Mouse (Mus musculus) intestine, embryonic 16.5 days (tissue): ENCODE results near the gene Stag1. TPM values are rescaled to one million over a fixed set of nuclear protein-coding genes. Genes with fewer than 3 reads are reported as not detected.

Experiments
- ATAC-seq: fragments of 200-750 bp; cut with Nextera tagmentation; 2 replicates; pipeline ENCODE4 v1.8.0; 2017; ENCODE audit warnings: moderate TSS enrichment, moderate library complexity
- H3K27ac ChIP-seq: fragments of 300-500 bp; sonication (generic); 2 replicates; pipeline ENCODE4 v1.5.1; 2014; ENCODE audit warnings: mild to moderate bottlenecking, low read length
- H3K27me3 ChIP-seq: fragments of 300-500 bp; sonication (generic); replicated peaks from 2 replicates; pipeline ENCODE4 v1.6.1; 2014; ENCODE audit warnings: low read length, control low read depth, mixed read lengths; ENCODE audit not compliant: control insufficient read depth, insufficient read depth
- H3K36me3 ChIP-seq: fragments of 300-500 bp; sonication (generic); 2 replicates; pipeline ENCODE4 v1.6.1; 2014; ENCODE audit warnings: low read length, control low read depth; ENCODE audit not compliant: control insufficient read depth, insufficient read depth
- H3K4me1 ChIP-seq: fragments of 300-500 bp; sonication (generic); 2 replicates; pipeline ENCODE4 v1.6.1; 2014; ENCODE audit warnings: low read length, control low read depth, mixed read lengths; ENCODE audit not compliant: control insufficient read depth, insufficient read depth
- H3K4me2 ChIP-seq: fragments of 300-500 bp; sonication (generic); 2 replicates; pipeline ENCODE4 v1.6.1; 2014; ENCODE audit warnings: low read depth, low read length, control low read depth
- H3K4me3 ChIP-seq: fragments of 300-500 bp; sonication (generic); 2 replicates; pipeline ENCODE4 v1.5.1; 2014; ENCODE audit warnings: mild to moderate bottlenecking, low read length
- H3K9ac ChIP-seq: fragments of 300-500 bp; sonication (generic); 2 replicates; pipeline ENCODE4 v1.6.1; 2014; ENCODE audit warnings: low read depth, low read length
- H3K9me3 ChIP-seq: fragments of 300-500 bp; sonication (generic); 2 replicates; pipeline ENCODE4 v1.6.1; 2016; ENCODE audit warnings: low read length, control low read depth; ENCODE audit not compliant: control insufficient read depth
- WGBS: fragments of 180-500 bp; shearing (Covaris S2); extraction: QIAGEN DNeasy Blood & Tissue Kit; methylation state at CpG from one replicate; pipeline ENCODE4 v1.1.7; 2014; 5-methylcytosine and 5-hydroxymethylcytosine counted together
- polyA plus RNA-seq: library from polyadenylated mRNA; unstranded; fragments of >200 nt; fragmentation: Nextera tagmentation; extraction: Ambion mirVana; gene quantifications from 2 replicates; pipeline ENCODE4 v1.2.1, GENCODE M21; 2015

Stag1 gene
- polyA plus RNA-seq, 1 experiment from 2014 or later, result 29.4 TPM

DNA sequence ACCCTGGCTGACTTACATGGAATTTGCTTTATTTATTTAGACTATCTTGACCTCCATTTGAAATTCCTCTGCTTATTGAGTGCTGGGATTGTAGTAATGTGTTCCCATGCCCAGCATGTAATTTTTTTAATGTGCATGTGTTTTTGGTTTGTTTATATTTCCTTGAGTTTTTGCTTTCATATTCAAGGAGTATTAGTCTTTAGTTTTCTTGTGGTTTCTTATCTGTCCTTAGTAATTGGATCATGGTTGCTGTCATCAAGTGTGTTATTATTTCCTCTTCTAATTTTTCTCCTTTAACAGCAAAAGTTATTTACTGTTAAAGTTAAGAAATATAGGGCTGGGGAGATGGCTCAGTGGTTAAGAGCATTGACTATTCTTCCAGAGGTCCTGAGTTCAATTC is 63.0 kb downstream of the Stag1 start:
- no peaks in the 10 kb centered on the region for H3K36me3 ChIP-seq
- no peak overlapping the region for H3K9ac ChIP-seq
- H3K27ac ChIP-seq, result no peak overlapping the region
- H3K4me3 ChIP-seq, result no peak overlapping the region
- H3K27me3 ChIP-seq, result no peaks in the 10 kb centered on the region
- H3K9me3 ChIP-seq, result no peaks in the 10 kb centered on the region
- H3K4me2 ChIP-seq, result no peak overlapping the region
- ATAC-seq, result no peak
- H3K4me1 ChIP-seq, result no peaks in the 10 kb centered on the region; the same call in 1 of the 2 replicates

DNA sequence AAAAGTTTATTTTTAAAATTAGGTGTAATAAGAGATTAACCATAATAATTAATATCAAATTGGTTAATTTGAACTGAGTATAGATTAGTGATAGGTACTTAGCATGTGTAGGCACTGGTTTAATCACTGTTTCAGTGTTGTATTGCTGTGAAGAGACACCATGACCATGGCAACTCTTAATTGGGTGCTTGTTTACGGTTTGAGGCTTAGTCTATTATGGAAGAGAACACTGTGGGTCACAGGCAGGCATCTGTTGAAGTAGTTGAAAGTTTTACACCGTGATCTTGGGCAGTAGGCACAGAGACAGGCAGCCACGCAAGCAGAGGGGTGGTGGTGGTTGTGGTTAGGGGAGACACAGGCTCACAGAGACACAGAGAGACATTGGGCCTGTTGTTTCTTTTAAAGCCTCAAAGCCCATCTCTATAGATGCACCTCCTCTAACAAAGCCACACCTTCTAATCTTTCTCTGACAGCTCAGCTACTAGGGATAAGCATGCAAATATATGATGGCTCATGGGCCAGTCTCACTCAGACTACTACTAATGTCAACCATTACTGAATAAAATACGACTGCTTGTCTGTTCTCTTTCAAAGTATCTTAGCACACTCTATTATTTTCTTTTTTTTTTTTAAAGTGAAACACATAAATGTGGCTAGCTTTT is 66.0 kb downstream of the Stag1 start:
- Histone ChIP-seq H3K9ac (no peak overlapping the region), H3K27ac (no peak overlapping the region), H3K4me1 (no peaks in the 10 kb centered on the region; the same call in 1 of the 2 replicates), H3K36me3 (no peaks in the 10 kb centered on the region), H3K9me3 (no peaks in the 10 kb centered on the region), H3K4me3 (no peak overlapping the region), H3K27me3 (no peaks in the 10 kb centered on the region), H3K4me2 (no peak overlapping the region)
- WGBS, result 89% methylated on average over 4 of the region's 4 CpGs
- no peak for ATAC-seq

DNA sequence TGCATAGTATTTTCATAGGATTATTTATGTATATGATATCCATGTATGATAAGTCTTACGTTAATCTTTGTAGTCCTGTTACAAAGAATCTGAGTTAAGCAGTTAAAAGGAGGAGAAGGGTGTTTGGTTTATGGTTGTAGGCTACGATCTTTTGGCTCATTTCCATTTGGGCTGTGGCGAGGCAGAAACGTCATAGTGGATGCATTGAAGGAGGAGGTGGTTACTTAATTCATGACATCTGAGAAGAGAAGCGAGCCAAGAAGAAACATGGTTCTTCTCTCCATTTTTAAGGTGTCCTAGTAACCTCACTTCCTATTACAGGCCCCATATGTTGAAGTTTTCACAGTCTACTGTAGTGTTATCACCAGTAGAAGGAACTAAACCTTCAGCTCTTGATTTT is 72.6 kb downstream of the Stag1 start:
- H3K36me3 ChIP-seq, result no peaks in the 10 kb centered on the region
- no peak for ATAC-seq
- H3K9ac ChIP-seq, result no peak overlapping the region
- no peak overlapping the region for H3K4me2 ChIP-seq
- no peaks in the 10 kb centered on the region for H3K9me3 ChIP-seq
- no peak overlapping the region for H3K27ac ChIP-seq
- H3K4me1 ChIP-seq, result no peaks in the 10 kb centered on the region
- 74% methylated on average over 5 of the region's 5 CpGs for whole genome bisulfite sequencing
- H3K4me3 ChIP-seq, result no peak overlapping the region
- H3K27me3 ChIP-seq, result no peaks in the 10 kb centered on the region

DNA sequence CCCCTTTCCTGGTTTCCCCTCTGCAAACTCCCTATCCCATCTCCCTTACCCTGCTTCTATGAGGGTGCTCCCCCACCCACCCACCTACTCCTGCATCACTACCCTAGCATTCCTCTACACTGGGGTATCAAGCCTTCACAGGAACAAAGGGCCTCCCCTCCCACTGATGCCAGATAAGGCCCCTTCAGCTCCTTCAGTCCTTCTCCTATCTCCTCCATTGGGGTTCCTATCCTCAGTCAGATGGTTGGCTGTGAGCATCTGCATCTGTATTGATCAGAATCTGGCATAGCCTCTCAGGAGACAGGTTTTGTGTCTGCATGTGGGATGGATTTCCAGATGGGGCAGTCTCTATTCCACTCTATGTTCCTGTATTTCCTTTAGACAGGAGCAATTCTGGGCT is 81.4 kb downstream of the Stag1 start:
- no peaks in the 10 kb centered on the region for H3K9me3 ChIP-seq
- ATAC-seq, result no peak
- H3K4me3 ChIP-seq, result no peak overlapping the region
- no peak overlapping the region for H3K27ac ChIP-seq
- no peaks in the 10 kb centered on the region for H3K27me3 ChIP-seq
- H3K36me3 ChIP-seq, result no peaks in the 10 kb centered on the region
- H3K4me1 ChIP-seq, result no peaks in the 10 kb centered on the region
- H3K4me2 ChIP-seq, result no peak overlapping the region
- no peak overlapping the region for H3K9ac ChIP-seq

DNA sequence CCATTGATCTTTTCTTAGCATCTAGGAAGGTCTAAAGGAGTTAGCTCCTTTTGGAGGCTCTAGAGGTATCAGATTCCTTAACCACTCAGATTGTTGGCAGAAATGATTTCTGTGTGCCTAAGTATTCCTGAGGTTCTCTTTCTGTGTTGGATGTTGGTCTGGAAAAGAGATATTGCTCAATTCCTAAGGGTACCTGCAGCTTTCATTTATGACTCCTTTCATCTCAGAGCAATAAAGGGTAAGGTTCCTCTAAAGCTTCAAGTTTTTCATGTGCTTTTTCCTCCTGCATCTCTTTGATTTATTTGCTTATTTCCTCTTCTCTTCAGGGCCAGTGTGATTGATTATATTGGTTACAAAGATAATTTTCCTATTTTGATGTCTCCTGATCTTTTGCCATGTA is 84.7 kb downstream of the Stag1 start:
- H3K4me2 ChIP-seq, result no peak overlapping the region
- H3K9me3 ChIP-seq, result no peaks in the 10 kb centered on the region
- no peaks in the 10 kb centered on the region for H3K36me3 ChIP-seq
- no peak overlapping the region for H3K4me3 ChIP-seq
- H3K4me1 ChIP-seq, result 0 out of 2 replicates have a peak, but pooled peaks cover 2% of the 10 kb centered on the region
- H3K27me3 ChIP-seq, result no peaks in the 10 kb centered on the region
- H3K9ac ChIP-seq, result no peak overlapping the region
- peak; percentile 77 for ATAC-seq
- H3K27ac ChIP-seq, result no peak overlapping the region

DNA sequence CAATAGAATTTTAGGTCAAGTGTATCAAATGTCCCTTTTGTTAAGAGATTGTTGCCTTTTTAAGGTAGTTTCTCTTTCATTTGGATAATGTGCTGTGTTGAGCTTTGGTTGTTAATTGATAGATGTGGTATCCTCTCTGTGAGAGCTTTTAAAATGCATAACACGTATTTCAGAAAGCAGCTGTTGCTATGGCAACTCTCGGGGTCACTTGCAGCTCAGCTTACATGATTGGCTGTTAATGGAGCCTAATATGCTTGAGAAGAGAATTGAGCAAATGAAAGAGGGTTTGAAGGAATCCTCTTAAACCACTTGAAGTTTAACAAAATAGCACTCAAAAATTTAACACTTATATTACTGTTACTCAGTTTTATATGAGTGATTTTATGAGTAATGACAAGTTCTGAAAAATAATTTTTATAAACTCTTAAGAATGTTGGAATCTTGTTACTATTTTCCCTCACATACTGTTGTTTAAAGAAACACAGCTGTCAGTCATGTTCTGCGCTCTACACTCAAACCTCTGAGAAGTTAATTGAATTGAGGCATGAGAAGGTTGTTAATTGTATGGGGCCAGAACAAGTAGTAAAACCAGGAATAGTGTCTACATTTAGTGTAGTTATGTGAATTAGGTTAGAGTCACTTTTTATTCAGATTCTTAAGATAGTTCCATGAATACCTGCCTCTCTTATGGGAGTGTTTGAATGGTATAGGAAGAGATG is 88.3 kb downstream of the Stag1 start:
- no peak for ATAC-seq
- H3K4me1 ChIP-seq, result 0 out of 2 replicates have a peak, but pooled peaks cover 2% of the 10 kb centered on the region
- no peaks in the 10 kb centered on the region for H3K36me3 ChIP-seq
- no peaks in the 10 kb centered on the region for H3K27me3 ChIP-seq
- no peak overlapping the region for H3K4me3 ChIP-seq
- no peak overlapping the region for H3K9ac ChIP-seq
- no peaks in the 10 kb centered on the region for H3K9me3 ChIP-seq
- H3K4me2 ChIP-seq, result no peak overlapping the region
- H3K27ac ChIP-seq, result no peak overlapping the region
- WGBS, result 40% methylated on average over 3 of the region's 3 CpGs

DNA sequence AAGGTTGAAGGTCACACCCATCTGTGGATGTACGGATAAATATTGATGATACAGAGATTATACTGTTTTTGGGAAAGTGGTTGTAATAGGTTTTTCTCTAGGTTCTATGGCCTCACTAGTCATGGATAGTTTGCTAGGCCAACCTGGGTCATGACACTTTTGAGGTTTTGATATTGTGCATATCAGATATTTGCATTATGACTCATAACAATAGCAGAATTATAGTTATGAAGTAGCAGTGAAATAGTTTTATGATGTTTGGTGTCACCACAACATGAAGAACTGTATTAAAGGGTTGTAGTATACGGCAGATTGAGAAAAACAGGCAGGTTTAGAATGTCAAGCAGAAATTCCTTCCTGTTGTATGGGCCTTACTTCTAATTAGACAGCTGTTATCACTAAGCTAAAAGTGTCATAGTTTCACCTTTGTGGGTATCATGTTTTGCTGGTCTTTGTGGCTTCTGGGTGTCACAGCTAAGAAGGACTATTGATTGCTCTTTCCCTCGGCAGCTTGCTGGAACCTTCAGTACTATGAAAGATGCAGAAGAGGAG is 92.2 kb downstream of the Stag1 start:
- H3K9ac ChIP-seq, result no peak overlapping the region
- no peaks in the 10 kb centered on the region for H3K9me3 ChIP-seq
- H3K4me3 ChIP-seq, result no peak overlapping the region
- ATAC-seq, result no peak
- 84% methylated on average over 3 of the region's 3 CpGs for WGBS
- no peak overlapping the region for H3K4me2 ChIP-seq
- H3K27me3 ChIP-seq, result no peaks in the 10 kb centered on the region
- H3K27ac ChIP-seq, result no peak overlapping the region
- H3K4me1 ChIP-seq, result no peaks in the 10 kb centered on the region
- no peaks in the 10 kb centered on the region for H3K36me3 ChIP-seq

DNA sequence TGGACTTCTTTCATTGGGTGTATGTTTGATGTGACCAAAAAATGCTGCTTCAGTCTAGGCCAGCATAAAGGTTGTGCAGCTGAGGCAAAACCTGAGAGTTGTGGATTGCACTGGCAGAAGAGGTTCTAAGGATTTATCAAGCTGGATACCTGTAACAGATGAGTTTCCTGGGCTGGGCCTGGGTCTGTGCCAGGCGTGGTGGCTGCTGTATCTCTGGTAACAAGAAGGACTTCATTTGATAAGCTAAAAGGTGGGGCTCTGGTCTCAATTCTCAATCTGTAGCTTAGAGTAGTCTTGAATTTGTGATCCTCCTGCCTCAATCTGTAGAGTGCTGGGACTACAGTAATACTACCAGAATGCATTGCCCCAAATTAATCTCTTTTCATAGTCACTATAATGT is 94.6 kb downstream of the Stag1 start:
- H3K4me2 ChIP-seq, result no peak overlapping the region
- H3K36me3 ChIP-seq, result no peaks in the 10 kb centered on the region
- H3K9ac ChIP-seq, result no peak overlapping the region
- WGBS, result 82% methylated on average over 1 of the region's 1 CpGs
- H3K4me3 ChIP-seq, result no peak overlapping the region
- no peaks in the 10 kb centered on the region for H3K9me3 ChIP-seq
- H3K4me1 ChIP-seq, result no peaks in the 10 kb centered on the region
- ATAC-seq, result no peak
- no peaks in the 10 kb centered on the region for H3K27me3 ChIP-seq
- H3K27ac ChIP-seq, result no peak overlapping the region

DNA sequence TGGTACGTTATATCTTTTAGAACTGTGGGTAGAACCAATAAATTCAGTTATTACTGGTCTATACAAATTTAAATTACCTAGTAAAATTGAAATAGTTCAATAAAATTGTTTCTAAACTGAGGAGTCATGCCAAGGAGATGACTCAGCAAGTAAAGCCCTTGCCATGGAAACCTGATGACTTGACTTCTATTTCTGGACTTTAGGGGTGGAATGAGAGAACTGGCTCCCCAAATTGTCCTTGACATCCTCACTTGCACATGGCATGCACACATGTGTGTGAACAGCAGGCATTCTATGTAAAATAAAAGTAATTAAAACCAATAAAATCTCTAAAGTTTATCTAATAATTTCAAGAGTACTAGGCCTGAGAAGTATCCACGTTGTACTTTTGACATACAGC is 98.9 kb downstream of the Stag1 start:
- Histone ChIP-seq H3K27me3 (no peaks in the 10 kb centered on the region), H3K36me3 (no peaks in the 10 kb centered on the region), H3K27ac (no peak overlapping the region), H3K9ac (no peak overlapping the region), H3K9me3 (no peaks in the 10 kb centered on the region), H3K4me2 (no peak overlapping the region), H3K4me3 (no peak overlapping the region), H3K4me1 (no peaks in the 10 kb centered on the region)
- 79% methylated on average over 2 of the region's 2 CpGs for WGBS
- no peak for ATAC-seq
